Mouse (Mus musculus) heart, adult 2 months (tissue): ENCODE results near the gene Pde8b. TPM values are rescaled to one million over a fixed set of nuclear protein-coding genes. Genes with fewer than 3 reads are reported as not detected.

Experiments used
- DNase-seq, 2 experiments: peaks; one replicate each; pipeline ENCODE4 v3.0.0; 2021
- H3K27ac ChIP-seq: fragments of 200-600 bp; 2 replicates; pipeline ENCODE4 v1.8.1; 2022
- H3K27me3 ChIP-seq: fragments of 200-500 bp; 2 replicates; pipeline ENCODE4 v1.6.1; 2012; ENCODE audit warnings: mild to moderate bottlenecking, low read length, inconsistent platforms, mixed read lengths; ENCODE audit not compliant: control insufficient read depth, insufficient read depth
- H3K36me3 ChIP-seq: fragments of 200-500 bp; 2 replicates; pipeline ENCODE4 v1.6.1; 2012; ENCODE audit warnings: low read length, inconsistent platforms; ENCODE audit not compliant: control insufficient read depth, insufficient read depth
- H3K4me1 ChIP-seq: fragments of 200-500 bp; 2 replicates; pipeline ENCODE4 v1.6.1; 2011; ENCODE audit warnings: low read length; ENCODE audit not compliant: control insufficient read depth, insufficient read depth
- H3K4me3 ChIP-seq: fragments of 200-600 bp; 2 replicates; pipeline ENCODE4 v1.8.1; 2022
- H3K79me2 ChIP-seq: fragments of 200-500 bp; replicated peaks from 2 replicates; pipeline ENCODE4 v1.6.1; 2012; ENCODE audit warnings: mild to moderate bottlenecking, inconsistent platforms, low read length, moderate library complexity, mixed read lengths; ENCODE audit not compliant: control insufficient read depth, insufficient read depth
- H3K9ac ChIP-seq: fragments of 200-500 bp; 2 replicates; pipeline ENCODE4 v1.6.1; 2012; ENCODE audit warnings: low read depth, mild to moderate bottlenecking, control low read depth, inconsistent platforms, low read length, mixed read lengths
- CTCF ChIP-seq: fragments of 200-600 bp; IDR thresholded peaks from 2 replicates; pipeline ENCODE4 v1.8.1; 2022; ENCODE audit warnings: antibody characterized with exemption, mild to moderate bottlenecking, moderate library complexity
- EP300 ChIP-seq: fragments of 200-500 bp; IDR thresholded peaks from 2 replicates; pipeline ENCODE4 v1.6.1; 2011; ENCODE audit warnings: low read depth, low read length, control low read depth; ENCODE audit not compliant: insufficient read depth
- POLR2A ChIP-seq: fragments of 200-500 bp; IDR thresholded peaks from 2 replicates; pipeline ENCODE4 v1.6.1; 2011; ENCODE audit warnings: mild to moderate bottlenecking, low read depth, low read length, control low read depth; ENCODE audit not compliant: insufficient read depth
- WGBS: fragments of 180-500 bp; shearing (Covaris S2); methylation state at CpG from one replicate; pipeline ENCODE4 v1.1.7; 2018; 5-methylcytosine and 5-hydroxymethylcytosine counted together
- intact Hi-C: fragments of 180-260 bp; cut with DNase I; formaldehyde crosslinking; loops from one replicate; pipeline ENCODE4 v1.15.1; 2025
- polyA plus RNA-seq: library from polyadenylated mRNA; depleted of rRNA; stranded (reverse); fragments of >200 nt; gene quantifications from 2 replicates; pipeline ENCODE4 v1.2.3, GENCODE M21; 2012
- total RNA-seq, 2 experiments: library from RNA; stranded (reverse); gene quantifications; 2 replicates each; pipeline ENCODE4 v1.2.3; 2021

Pde8b gene
- total and polyA plus RNA-seq, 3 experiments: 1.7 to 5.0 (median 2.6) TPM

GRCm38 (mm10) chr13:95087358-95087787 is 162.8 kb downstream of the Pde8b start:
- Histone ChIP-seq H3K4me1 (peaks cover 1% of the 10 kb centered on the region), H3K36me3 (no peaks in the 10 kb centered on the region), H3K9ac (no peak overlapping the region), H3K27ac (peak overlapping the region; percentile 47), H3K4me3 (no peak overlapping the region), H3K27me3 (no peaks in the 10 kb centered on the region), H3K79me2 (no peaks in the 10 kb centered on the region)
- DNase-seq: peak; percentile 46 to 55
- 35% methylated on average over 8 of the region's 8 CpGs for WGBS
- intact Hi-C loops: no loop called here
- TF ChIP-seq POLR2A (no peak), EP300 (0 out of 2 replicates have a peak, but pooled peaks have one; percentile 27), CTCF (no peak)

- Histone ChIP-seq H3K27me3 (no peaks in the 10 kb centered on the region), H3K79me2 (no peaks in the 10 kb centered on the region), H3K36me3 (no peaks in the 10 kb centered on the region), H3K9ac (no peak overlapping the region), H3K27ac (no peak overlapping the region), H3K4me1 (peaks cover 4% of the 10 kb centered on the region), H3K4me3 (no peak overlapping the region)
- TF ChIP-seq CTCF: no peak
- TF ChIP-seq EP300: no peak
- no peak for TF ChIP-seq POLR2A
- WGBS: 83% methylated on average over 5 of the region's 5 CpGs
- DNase-seq: no peak
- intact Hi-C loops: no loop called here
These were observed 164.1 kb downstream of the Pde8b start for GRCm38 (mm10) chr13:95086033-95086432.

GRCm38 (mm10) chr13:95082611-95083010 is 167.5 kb downstream of the Pde8b start:
- Histone ChIP-seq H3K9ac (no peak overlapping the region), H3K36me3 (no peaks in the 10 kb centered on the region), H3K27ac (no peak overlapping the region; the same call in 1 of the 2 replicates), H3K27me3 (no peaks in the 10 kb centered on the region), H3K4me1 (peaks cover 8% of the 10 kb centered on the region), H3K79me2 (no peaks in the 10 kb centered on the region), H3K4me3 (no peak overlapping the region)
- no peak for DNase-seq
- no peak for TF ChIP-seq POLR2A
- no peak for TF ChIP-seq EP300
- TF ChIP-seq CTCF: no peak
- 78% methylated on average over 3 of the region's 3 CpGs for WGBS
- intact Hi-C loops: no loop called here

GRCm38 (mm10) chr13:95081082-95081481 is 169.1 kb downstream of the Pde8b start:
- H3K36me3 ChIP-seq: no peaks in the 10 kb centered on the region
- peak overlapping the region; percentile 67 for H3K27ac ChIP-seq
- TF ChIP-seq EP300 (0 out of 2 replicates have a peak, but pooled peaks have one; percentile 44), POLR2A (no peak), CTCF (no peak)
- intact Hi-C loops: no loop called here
- peak overlapping the region; percentile 44 for H3K9ac ChIP-seq
- peaks cover 7% of the 10 kb centered on the region for H3K4me1 ChIP-seq
- H3K79me2 ChIP-seq: no peaks in the 10 kb centered on the region
- 64% methylated on average over 7 of the region's 7 CpGs for WGBS
- H3K27me3 ChIP-seq: no peaks in the 10 kb centered on the region
- no peak overlapping the region for H3K4me3 ChIP-seq
- peak; percentile 30 to 42 for DNase-seq

- H3K79me2 ChIP-seq: no peaks in the 10 kb centered on the region
- H3K36me3 ChIP-seq: no peaks in the 10 kb centered on the region
- no peak for DNase-seq
- no peaks in the 10 kb centered on the region for H3K27me3 ChIP-seq
- no peak overlapping the region for H3K4me3 ChIP-seq
- WGBS: 69% methylated on average over 6 of the region's 6 CpGs
- intact Hi-C loops: no loop called here
- TF ChIP-seq EP300 (no peak), CTCF (no peak), POLR2A (no peak)
- H3K4me1 ChIP-seq: peaks cover 7% of the 10 kb centered on the region
- H3K9ac ChIP-seq: no peak overlapping the region
- no peak overlapping the region for H3K27ac ChIP-seq
These were observed 171.6 kb downstream of the Pde8b start for GRCm38 (mm10) chr13:95078492-95078891.

- H3K9ac ChIP-seq: no peak overlapping the region
- WGBS: 71% methylated on average over 3 of the region's 3 CpGs
- H3K27me3 ChIP-seq: no peaks in the 10 kb centered on the region
- H3K4me1 ChIP-seq: peaks cover 7% of the 10 kb centered on the region
- no peak overlapping the region for H3K27ac ChIP-seq
- DNase-seq: no peak
- H3K79me2 ChIP-seq: no peaks in the 10 kb centered on the region
- H3K36me3 ChIP-seq: no peaks in the 10 kb centered on the region
- intact Hi-C loops: no loop called here
- TF ChIP-seq POLR2A: no peak
- no peak for TF ChIP-seq CTCF
- no peak for TF ChIP-seq EP300
- no peak overlapping the region for H3K4me3 ChIP-seq
These were observed 172.4 kb downstream of the Pde8b start for GRCm38 (mm10) chr13:95077688-95078087.
